25 mouse cellular contexts compared by ENCODE assay signal in the genomic region with DNA sequence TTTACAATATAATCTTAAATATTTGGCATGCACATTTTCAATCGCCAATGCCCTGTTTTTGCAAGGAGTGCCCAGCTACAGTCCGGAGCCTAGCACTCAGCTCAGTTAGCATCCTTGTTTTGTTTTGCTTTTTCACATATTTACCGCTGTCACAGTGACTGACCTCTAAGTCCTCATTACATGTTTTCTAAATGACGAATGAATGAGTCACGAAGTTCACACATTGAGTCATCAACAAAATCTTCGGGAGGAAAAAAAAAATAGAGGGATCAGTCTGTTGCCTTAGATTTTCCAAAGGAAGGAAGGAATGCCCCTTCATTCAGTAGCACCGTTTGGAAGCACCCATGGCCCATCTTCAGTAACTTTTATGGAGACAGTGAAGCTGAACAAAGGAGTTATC.
DNase-seq lines count a peak whose midpoint lies in the region; ATAC-seq and TF ChIP-seq lines count a peak whose summit lies in the region.
"Had no signal": no experiment of that assay in that cellular context is flagged by ENCODE, and none has a peak within 500 bp of the region (broad histone marks: within the 10 kb centered on the region; RNA-seq: fewer than 3 reads in every experiment).

No protein-coding gene starts in this region.

- no peak overlapping the region for H3K4me3 ChIP-seq in layer of hippocampus, adult 2 months
- H3K4me3 ChIP-seq in liver, postnatal 0 days (ENCODE audit: low read depth, low read length): no peak overlapping the region
- H3K4me3 ChIP-seq: heart, embryonic 12.5 days; heart, embryonic 15.5 days; hindbrain, embryonic 10.5 days; hindbrain, embryonic 13.5 days; intestine, embryonic 15.5 days had no signal

- DNase-seq in layer of hippocampus, adult 2 months (ENCODE audit: low spot score in 2 of 2): no peak
- no peak for DNase-seq in layer of hippocampus, postnatal 14 days (ENCODE audit: low spot score in 2 of 2)
- peak; percentile 79 for DNase-seq in Muller cell, postnatal 12 days (ENCODE audit: inconsistent ontology term)
- DNase-seq in adipocyte (ENCODE audit: low spot score): peak; percentile 8
- no peak for DNase-seq in liver, postnatal 0 days
- no peak for DNase-seq in cerebellum, postnatal 10 days
- no peak for DNase-seq in spleen, postnatal 4 days (ENCODE audit: low spot score in 2 of 2)
- no peak for DNase-seq in ovary, postnatal 14 days (ENCODE audit: low spot score)
- DNase-seq: adrenal gland, adult 2 months; adrenal gland, postnatal 14 days; cerebellum, adult 11 months; cerebellum, adult 2 months; cerebellum, adult 9-11 months; gastrocnemius, postnatal 25 days; heart, adult 18-20 months; heart, postnatal 10 days; heart, postnatal 36 days had no signal

- TF ChIP-seq EP300 in liver, postnatal 0 days (IDR thresholded peaks at IDR 0.05; ENCODE audit: low read depth): no peak

- no peaks in the 10 kb centered on the region for H3K4me1 ChIP-seq in liver, postnatal 0 days (ENCODE audit: insufficient read depth)
- H3K4me1 ChIP-seq: hindbrain, embryonic 13.5 days had no signal

- H3K9ac ChIP-seq in liver, postnatal 0 days (replicated peaks): no peak overlapping the region
- H3K9ac ChIP-seq: heart, embryonic 12.5 days; heart, embryonic 15.5 days; hindbrain, embryonic 13.5 days; intestine, embryonic 15.5 days had no signal

- H3K27ac ChIP-seq in layer of hippocampus, adult 2 months: peak overlapping the region; percentile 76
- H3K27ac ChIP-seq in liver, postnatal 0 days (ENCODE audit: low read depth): no peak overlapping the region
- H3K27ac ChIP-seq: heart, embryonic 15.5 days; hindbrain, embryonic 10.5 days; hindbrain, embryonic 13.5 days; intestine, embryonic 15.5 days had no signal

- H3K4me2 ChIP-seq in liver, postnatal 0 days (ENCODE audit: low read depth, low read length): no peak overlapping the region
- H3K4me2 ChIP-seq: heart, embryonic 12.5 days; heart, embryonic 15.5 days; hindbrain, embryonic 13.5 days; intestine, embryonic 15.5 days had no signal

- H3K36me3 ChIP-seq in liver, postnatal 0 days (replicated peaks; ENCODE audit: insufficient read depth, low read length): no peaks in the 10 kb centered on the region
- H3K36me3 ChIP-seq: G1E; heart, embryonic 12.5 days; heart, embryonic 15.5 days; hindbrain, embryonic 10.5 days; hindbrain, embryonic 13.5 days; intestine, embryonic 15.5 days had no signal

- WGBS in liver, postnatal 0 days (ENCODE audit: insufficient replicate concordance): 79% methylated on average over 7 of the region's 7 CpGs

- TF ChIP-seq CTCF in layer of hippocampus, adult 2 months (conservative IDR thresholded peaks at IDR 0.05): no peak
- no peak for TF ChIP-seq CTCF in liver, postnatal 0 days (IDR thresholded peaks at IDR 0.05; ENCODE audit: low read depth)

- H3K27me3 ChIP-seq in liver, postnatal 0 days (ENCODE audit: insufficient read depth, low read length): no peaks in the 10 kb centered on the region
- H3K27me3 ChIP-seq: heart, embryonic 12.5 days; heart, embryonic 15.5 days; hindbrain, embryonic 13.5 days; intestine, embryonic 15.5 days had no signal

- no peak for ATAC-seq in liver, postnatal 0 days
- ATAC-seq: forebrain, embryonic 14.5 days; hindbrain, embryonic 16.5 days; intestine, embryonic 15.5 days had no signal

- no peaks in the 10 kb centered on the region for H3K9me3 ChIP-seq in liver, postnatal 0 days (ENCODE audit: low read length)
- H3K9me3 ChIP-seq: heart, embryonic 12.5 days; heart, embryonic 15.5 days; hindbrain, embryonic 10.5 days; hindbrain, embryonic 13.5 days; intestine, embryonic 15.5 days had no signal

Comparison
In these comparisons a context has a peak if more than half of its experiments do, and no peak if none do; other contexts are left out.
1. DNase-seq: peak in Muller cell, postnatal 12 days (single experiment) and adipocyte (single experiment); none in layer of hippocampus, adult 2 months (0 of 2), layer of hippocampus, postnatal 14 days (0 of 2), liver, postnatal 0 days (single experiment), cerebellum, postnatal 10 days (0 of 2), spleen, postnatal 4 days (0 of 2) and ovary, postnatal 14 days (single experiment).